Mouse (Mus musculus): ENCODE data around the gene Capn8. TPM values are rescaled to one million over a fixed set of nuclear protein-coding genes. Genes with fewer than 3 reads are reported as not detected.
A peak's percentile ranks its signal among the peaks of the same experiment; 100 is the strongest.

The Capn8 gene
- polyA plus RNA-seq, 1 experiment: not detected

DNA sequence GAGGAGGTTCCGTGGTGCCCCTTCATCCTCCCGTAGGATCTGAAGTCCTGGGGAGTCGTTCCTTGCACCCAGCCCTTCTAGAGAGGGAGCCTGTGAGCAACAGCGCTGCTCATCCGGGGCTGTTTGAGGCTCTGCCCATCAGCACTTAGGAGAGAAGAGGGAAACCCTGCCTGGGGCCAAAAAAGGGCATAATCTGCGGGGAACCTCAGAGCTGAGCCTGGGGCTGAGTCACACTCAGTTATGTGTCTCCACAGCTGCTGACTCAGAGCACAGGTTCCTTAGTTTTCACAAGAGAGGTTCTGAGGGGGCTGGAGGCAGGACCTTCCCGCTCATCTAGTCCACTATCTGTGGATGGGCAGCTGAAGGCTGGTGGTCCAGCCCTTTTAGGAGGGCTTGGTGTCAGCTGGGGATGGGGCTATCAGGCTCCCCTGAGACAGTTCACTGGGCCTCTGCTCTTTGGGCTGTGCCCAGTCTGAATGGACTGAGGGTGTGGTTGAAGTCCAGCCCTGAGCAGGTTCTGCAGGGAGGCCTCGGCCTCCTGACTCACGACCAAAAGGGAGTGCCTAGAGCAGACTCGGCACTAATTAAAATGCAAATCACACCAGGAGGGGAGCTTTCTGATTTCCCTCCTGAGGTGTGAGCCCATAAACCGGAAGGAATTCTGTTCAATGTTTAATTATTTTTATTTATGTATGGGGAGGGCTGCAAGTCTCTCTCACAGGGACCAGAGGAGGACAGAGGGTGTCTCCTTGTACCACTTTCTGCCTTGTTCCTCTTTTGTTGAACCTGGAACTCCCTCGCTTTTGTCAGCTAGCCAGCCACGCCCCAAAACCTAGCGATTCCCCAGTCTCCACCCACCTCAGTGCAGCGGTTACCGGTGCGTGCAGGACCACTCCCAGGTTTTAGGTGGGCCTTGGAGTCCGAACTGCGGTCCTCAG lies 36.6 kb upstream of the Capn8 start:
- peak in 1 of 2 experiments; percentile 55 for DNase-seq (ENCODE audit: low read depth in 1 of 2, low spot score in 2 of 2)
- Histone ChIP-seq H3K4me3 (ENCODE audit: extremely low read depth, insufficient read depth, insufficient read length) (peak overlapping the region; percentile 19), H3K27ac (ENCODE audit: insufficient read depth, low read length) (no peak overlapping the region), H3K36me3 (ENCODE audit: control insufficient read depth, insufficient read depth, low read length) (no peaks in the 10 kb centered on the region), H3K4me1 (ENCODE audit: control insufficient read depth, insufficient read depth, insufficient read length) (peaks cover 14% of the 10 kb centered on the region; the same call in 1 of the 2 replicates), H3K27me3 (ENCODE audit: control insufficient read depth, insufficient read depth, low read length) (0 out of 2 replicates have a peak, but pooled peaks cover 1% of the 10 kb centered on the region)
- no peak for TF ChIP-seq CTCF (IDR thresholded peaks at IDR 0.05; ENCODE audit: extremely low read depth, insufficient read depth, insufficient read length, insufficient replicate concordance)
- TF ChIP-seq POLR2A (IDR thresholded peaks at IDR 0.05; ENCODE audit: low read depth, low read length): no peak
- WGBS: 12% methylated on average over 19 of the region's 19 CpGs

- no peak for DNase-seq (ENCODE audit: low read depth in 1 of 2, low spot score in 2 of 2)
- Histone ChIP-seq H3K27me3 (ENCODE audit: control insufficient read depth, insufficient read depth, low read length) (0 out of 2 replicates have a peak, but pooled peaks cover 1% of the 10 kb centered on the region), H3K4me1 (ENCODE audit: control insufficient read depth, insufficient read depth, insufficient read length) (no peaks in the 10 kb centered on the region; the same call in 1 of the 2 replicates), H3K4me3 (ENCODE audit: extremely low read depth, insufficient read depth, insufficient read length) (no peak overlapping the region), H3K36me3 (ENCODE audit: control insufficient read depth, insufficient read depth, low read length) (no peaks in the 10 kb centered on the region), H3K27ac (ENCODE audit: insufficient read depth, low read length) (no peak overlapping the region)
- TF ChIP-seq CTCF (IDR thresholded peaks at IDR 0.05; ENCODE audit: extremely low read depth, insufficient read depth, insufficient read length, insufficient replicate concordance) (no peak), POLR2A (IDR thresholded peaks at IDR 0.05; ENCODE audit: low read depth, low read length) (no peak)
- WGBS: 88% methylated on average over 3 of the region's 3 CpGs
Observed at GRCm38 (mm10) chr1:182533583-182533982, 31.2 kb upstream of the Capn8 start.

- TF ChIP-seq CTCF (IDR thresholded peaks at IDR 0.05; ENCODE audit: extremely low read depth, insufficient read depth, insufficient read length, insufficient replicate concordance): no peak
- TF ChIP-seq POLR2A (IDR thresholded peaks at IDR 0.05; ENCODE audit: low read depth, low read length): no peak
- WGBS: 92% methylated on average over 3 of the region's 3 CpGs
- Histone ChIP-seq H3K4me1 (ENCODE audit: control insufficient read depth, insufficient read depth, insufficient read length) (no peaks in the 10 kb centered on the region), H3K36me3 (ENCODE audit: control insufficient read depth, insufficient read depth, low read length) (no peaks in the 10 kb centered on the region), H3K27ac (ENCODE audit: insufficient read depth, low read length) (no peak overlapping the region), H3K27me3 (ENCODE audit: control insufficient read depth, insufficient read depth, low read length) (0 out of 2 replicates have a peak, but pooled peaks cover 1% of the 10 kb centered on the region), H3K4me3 (ENCODE audit: extremely low read depth, insufficient read depth, insufficient read length) (no peak overlapping the region)
- DNase-seq (ENCODE audit: low read depth in 1 of 2, low spot score in 2 of 2): no peak
Observed at GRCm38 (mm10) chr1:182535080-182535481, 29.7 kb upstream of the Capn8 start.

DNA sequence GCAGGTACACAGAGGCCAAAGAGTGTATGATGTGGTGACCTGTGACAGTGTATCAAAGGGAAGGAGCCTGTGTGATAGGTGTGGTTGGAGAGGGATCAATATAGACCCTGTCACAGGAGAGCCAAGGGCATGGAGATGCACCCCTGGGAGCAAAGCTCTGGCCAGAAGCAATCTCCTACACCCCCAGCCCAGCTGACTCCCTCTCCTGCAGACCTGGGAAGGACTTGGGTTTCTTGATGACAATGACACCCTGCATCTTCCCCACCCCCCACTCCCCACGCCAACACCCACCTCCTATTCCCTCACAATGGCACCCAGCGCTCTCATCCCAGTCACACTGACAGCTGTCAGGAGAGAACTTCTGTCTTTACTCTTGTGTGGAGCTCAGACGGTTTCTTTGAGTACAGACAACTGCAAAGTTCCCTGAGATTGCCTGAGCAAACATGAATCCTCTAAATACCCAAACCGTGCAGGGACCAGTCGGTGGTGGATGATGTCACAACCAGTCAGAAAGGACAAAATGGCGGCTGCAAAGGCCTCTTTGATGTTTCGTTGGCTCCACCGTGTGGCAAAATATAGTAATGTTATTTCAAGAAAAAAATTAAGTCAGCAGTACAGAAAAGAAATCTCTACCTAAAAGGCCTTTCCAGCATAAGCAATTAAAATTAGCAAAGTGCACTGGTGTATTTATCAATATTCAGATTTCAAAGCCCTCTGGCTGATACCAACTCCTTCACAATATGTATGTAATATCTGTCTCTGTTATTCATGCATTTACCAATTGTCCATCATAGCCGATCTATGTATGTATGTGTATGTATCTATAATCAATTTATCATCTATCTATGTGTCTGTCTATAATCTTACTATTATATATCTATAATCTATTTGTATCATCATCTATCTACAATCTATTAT lies 25.5 kb upstream of the Capn8 start:
- TF ChIP-seq CTCF (IDR thresholded peaks at IDR 0.05; ENCODE audit: extremely low read depth, insufficient read depth, insufficient read length, insufficient replicate concordance) (peak; percentile 57; the same call in 1 of the 2 replicates), POLR2A (IDR thresholded peaks at IDR 0.05; ENCODE audit: low read depth, low read length) (no peak)
- WGBS: 24% methylated on average over 9 of the region's 9 CpGs
- H3K4me1 ChIP-seq (ENCODE audit: control insufficient read depth, insufficient read depth, insufficient read length): no peaks in the 10 kb centered on the region
- 0 out of 2 replicates have a peak overlapping the region, but pooled peaks have one; percentile 32 for H3K4me3 ChIP-seq (ENCODE audit: extremely low read depth, insufficient read depth, insufficient read length)
- no peaks in the 10 kb centered on the region for H3K27me3 ChIP-seq (ENCODE audit: control insufficient read depth, insufficient read depth, low read length)
- no peak overlapping the region for H3K27ac ChIP-seq (ENCODE audit: insufficient read depth, low read length)
- DNase-seq (ENCODE audit: low read depth in 1 of 2, low spot score in 2 of 2): peak; percentile 60 to 70
- no peaks in the 10 kb centered on the region for H3K36me3 ChIP-seq (ENCODE audit: control insufficient read depth, insufficient read depth, low read length)

DNA sequence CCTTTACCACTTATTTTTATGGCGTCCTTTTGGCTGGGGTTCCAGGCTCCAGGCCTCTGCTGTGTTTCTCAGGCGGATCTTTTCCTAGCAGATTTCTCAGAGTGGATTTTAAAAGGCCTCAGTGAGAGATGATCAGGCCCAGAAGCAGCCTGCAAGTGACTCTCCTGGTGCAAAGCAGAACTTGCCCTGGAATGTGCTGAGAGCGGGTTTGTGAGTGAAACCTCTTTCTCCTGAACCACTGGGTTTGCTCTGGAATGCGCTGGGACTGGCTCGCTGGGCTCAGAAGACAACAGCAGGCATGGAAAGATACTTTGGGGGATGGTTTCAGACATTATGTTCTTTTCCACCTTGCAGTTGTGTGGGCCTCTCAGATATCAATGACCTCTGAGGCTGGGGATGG lies 22.7 kb upstream of the Capn8 start:
- Histone ChIP-seq H3K27me3 (ENCODE audit: control insufficient read depth, insufficient read depth, low read length) (no peaks in the 10 kb centered on the region), H3K36me3 (ENCODE audit: control insufficient read depth, insufficient read depth, low read length) (no peaks in the 10 kb centered on the region), H3K4me3 (ENCODE audit: extremely low read depth, insufficient read depth, insufficient read length) (no peak overlapping the region), H3K4me1 (ENCODE audit: control insufficient read depth, insufficient read depth, insufficient read length) (no peaks in the 10 kb centered on the region), H3K27ac (ENCODE audit: insufficient read depth, low read length) (no peak overlapping the region)
- DNase-seq (ENCODE audit: low read depth in 1 of 2, low spot score in 2 of 2): no peak
- no peak for TF ChIP-seq POLR2A (IDR thresholded peaks at IDR 0.05; ENCODE audit: low read depth, low read length)
- no peak for TF ChIP-seq CTCF (IDR thresholded peaks at IDR 0.05; ENCODE audit: extremely low read depth, insufficient read depth, insufficient read length, insufficient replicate concordance)
- WGBS: 88% methylated on average over 5 of the region's 5 CpGs

DNA sequence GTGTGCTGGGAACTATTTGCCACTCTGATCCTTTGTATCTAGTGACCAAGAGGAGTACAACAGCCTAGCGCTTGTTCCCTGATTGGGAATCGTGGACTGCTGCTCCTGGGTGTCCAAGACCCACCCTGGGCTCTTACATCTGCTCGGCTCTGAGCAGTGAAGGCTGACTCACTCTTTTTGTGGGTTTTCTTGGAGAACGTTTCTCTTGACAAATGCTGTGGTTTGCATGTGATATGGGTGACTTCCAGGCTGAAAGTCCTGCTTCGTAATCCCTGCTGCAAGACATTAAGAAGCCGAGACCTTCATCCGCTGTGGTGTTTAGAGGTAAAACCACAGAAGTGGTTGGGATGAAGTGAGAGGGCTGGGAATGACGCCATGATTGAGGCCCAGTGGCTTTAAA lies 21.7 kb upstream of the Capn8 start:
- Histone ChIP-seq H3K27me3 (ENCODE audit: control insufficient read depth, insufficient read depth, low read length) (no peaks in the 10 kb centered on the region), H3K36me3 (ENCODE audit: control insufficient read depth, insufficient read depth, low read length) (no peaks in the 10 kb centered on the region), H3K4me1 (ENCODE audit: control insufficient read depth, insufficient read depth, insufficient read length) (no peaks in the 10 kb centered on the region), H3K27ac (ENCODE audit: insufficient read depth, low read length) (no peak overlapping the region), H3K4me3 (ENCODE audit: extremely low read depth, insufficient read depth, insufficient read length) (no peak overlapping the region)
- WGBS: 31% methylated on average over 8 of the region's 8 CpGs
- no peak for TF ChIP-seq CTCF (IDR thresholded peaks at IDR 0.05; ENCODE audit: extremely low read depth, insufficient read depth, insufficient read length, insufficient replicate concordance)
- no peak for TF ChIP-seq POLR2A (IDR thresholded peaks at IDR 0.05; ENCODE audit: low read depth, low read length)
- DNase-seq (ENCODE audit: low read depth in 1 of 2, low spot score in 2 of 2): no peak

Data from spleen, adult 2 months (tissue).